Mouse (Mus musculus) ovary, postnatal 14 days (tissue): Measurements from ENCODE around the gene Nsmce1.

Experiments
- DNase-seq: peaks from one replicate; pipeline ENCODE4 v3.0.0; 2022; ENCODE audit warnings: low spot score

The Nsmce1 gene

GRCm38 (mm10) chr7:125490947-125491735 lies at the start of gene Nsmce1:
Nsmce1 (minus strand) TSS chr7:125491596.
- peak; percentile 87 for DNase-seq

GRCm38 (mm10) chr7:125541026-125541425 lies 49.6 kb upstream of the Nsmce1 start:
- DNase-seq, result no peak

- no peak for DNase-seq
Measured at GRCm38 (mm10) chr7:125539351-125539750, 48.0 kb upstream of the Nsmce1 start.

GRCm38 (mm10) chr7:125527901-125528580 lies 36.6 kb upstream of the Nsmce1 start:
- no peak for DNase-seq

- DNase-seq, result no peak
Measured at GRCm38 (mm10) chr7:125527186-125527585, 35.8 kb upstream of the Nsmce1 start.

GRCm38 (mm10) chr7:125523051-125523450 lies 31.7 kb upstream of the Nsmce1 start:
- no peak for DNase-seq

- DNase-seq, result no peak
Measured at GRCm38 (mm10) chr7:125519715-125520114, 28.3 kb upstream of the Nsmce1 start.

GRCm38 (mm10) chr7:125517470-125517869 lies 26.1 kb upstream of the Nsmce1 start:
- DNase-seq, result no peak

GRCm38 (mm10) chr7:125516723-125517122 lies 25.3 kb upstream of the Nsmce1 start:
- no peak for DNase-seq

GRCm38 (mm10) chr7:125515081-125515853 lies 23.9 kb upstream of the Nsmce1 start:
- no peak for DNase-seq

GRCm38 (mm10) chr7:125511852-125512251 lies 20.5 kb upstream of the Nsmce1 start:
- no peak for DNase-seq

GRCm38 (mm10) chr7:125511432-125511831 lies 20.0 kb upstream of the Nsmce1 start:
- no peak for DNase-seq

GRCm38 (mm10) chr7:125507279-125507678 lies 15.9 kb upstream of the Nsmce1 start:
- DNase-seq, result no peak

- no peak for DNase-seq
Measured at GRCm38 (mm10) chr7:125505568-125505967, 14.2 kb upstream of the Nsmce1 start.

- no peak for DNase-seq
Measured at GRCm38 (mm10) chr7:125504618-125505017, 13.2 kb upstream of the Nsmce1 start.

GRCm38 (mm10) chr7:125503374-125504092 lies 12.1 kb upstream of the Nsmce1 start:
- DNase-seq, result no peak

GRCm38 (mm10) chr7:125500879-125501278 lies 9.5 kb upstream of the Nsmce1 start:
- DNase-seq, result no peak

- DNase-seq, result no peak
Measured at GRCm38 (mm10) chr7:125499927-125500868, 8.8 kb upstream of the Nsmce1 start.

GRCm38 (mm10) chr7:125495864-125496440 lies 4.6 kb upstream of the Nsmce1 start:
- DNase-seq, result no peak

GRCm38 (mm10) chr7:125492551-125492950 lies 1.2 kb upstream of the Nsmce1 start:
- no peak for DNase-seq
